Mouse (Mus musculus) myocyte (in vitro differentiated cells): ENCODE results near the gene Olfr330.

Experiments
- E2F4 ChIP-seq: IDR thresholded peaks from one replicate; pipeline ENCODE4 v1.6.1; 2011; ENCODE audit warnings: mild to moderate bottlenecking, control low read depth, moderate library complexity; ENCODE audit not compliant: insufficient read depth
- MAX ChIP-seq: IDR thresholded peaks from one replicate; pipeline ENCODE4 v1.6.1; 2011; ENCODE audit warnings: low read depth, mild to moderate bottlenecking, control low read depth
- MYOD1 ChIP-seq, 3 experiments: IDR thresholded peaks; one replicate each; pipeline ENCODE4 v1.6.1; 2011; ENCODE audit warnings: control low read depth in 2 of 3, low read depth in 2 of 3, mild to moderate bottlenecking in 2 of 3, moderate library complexity in 1 of 3; ENCODE audit not compliant: insufficient read length in 2 of 3, control insufficient read depth in 1 of 3
- POLR2A ChIP-seq: IDR thresholded peaks from one replicate; pipeline ENCODE4 v1.6.1; 2011; ENCODE audit warnings: low read depth, mild to moderate bottlenecking, control low read depth, moderate library complexity; ENCODE audit not compliant: insufficient read length
- POLR2AphosphoS2 ChIP-seq: IDR thresholded peaks from one replicate; pipeline ENCODE4 v1.6.1; 2011; ENCODE audit warnings: low read depth, control low read depth; ENCODE audit not compliant: insufficient read length
- TCF12 ChIP-seq: IDR thresholded peaks from one replicate; pipeline ENCODE4 v1.6.1; 2011; ENCODE audit warnings: mild to moderate bottlenecking, control low read depth; ENCODE audit not compliant: poor library complexity, insufficient read depth, severe bottlenecking
- USF1 ChIP-seq: IDR thresholded peaks from one replicate; pipeline ENCODE4 v1.6.1; 2011; ENCODE audit warnings: low read depth, mild to moderate bottlenecking, control low read depth, moderate library complexity

GRCm38 (mm10) chr11:58578636-58579035, 44.0 kb upstream of the Olfr330 start:
- TF ChIP-seq MAX (no peak), POLR2A (no peak), POLR2AphosphoS2 (no peak), USF1 (no peak), E2F4 (no peak), TCF12 (no peak), MYOD1 (IDR thresholded peaks at IDR 0.05; ENCODE audit: control insufficient read depth in 1 of 3, insufficient read length in 2 of 3, low read depth in 2 of 3) (no peak)
